Mouse (Mus musculus): ENCODE results near the gene Ctsf. TPM values are rescaled to one million over a fixed set of nuclear protein-coding genes. Genes with fewer than 3 reads are reported as not detected.
"Not testable (repeated sequence)": the region's sequence is repeated elsewhere in the genome, so short reads cannot be mapped to it uniquely, and the experiment has no call there.

The Ctsf gene
- polyA plus RNA-seq (2012; rRNA removed): 18.4 and 28.4 TPM in 2 replicates

DNA sequence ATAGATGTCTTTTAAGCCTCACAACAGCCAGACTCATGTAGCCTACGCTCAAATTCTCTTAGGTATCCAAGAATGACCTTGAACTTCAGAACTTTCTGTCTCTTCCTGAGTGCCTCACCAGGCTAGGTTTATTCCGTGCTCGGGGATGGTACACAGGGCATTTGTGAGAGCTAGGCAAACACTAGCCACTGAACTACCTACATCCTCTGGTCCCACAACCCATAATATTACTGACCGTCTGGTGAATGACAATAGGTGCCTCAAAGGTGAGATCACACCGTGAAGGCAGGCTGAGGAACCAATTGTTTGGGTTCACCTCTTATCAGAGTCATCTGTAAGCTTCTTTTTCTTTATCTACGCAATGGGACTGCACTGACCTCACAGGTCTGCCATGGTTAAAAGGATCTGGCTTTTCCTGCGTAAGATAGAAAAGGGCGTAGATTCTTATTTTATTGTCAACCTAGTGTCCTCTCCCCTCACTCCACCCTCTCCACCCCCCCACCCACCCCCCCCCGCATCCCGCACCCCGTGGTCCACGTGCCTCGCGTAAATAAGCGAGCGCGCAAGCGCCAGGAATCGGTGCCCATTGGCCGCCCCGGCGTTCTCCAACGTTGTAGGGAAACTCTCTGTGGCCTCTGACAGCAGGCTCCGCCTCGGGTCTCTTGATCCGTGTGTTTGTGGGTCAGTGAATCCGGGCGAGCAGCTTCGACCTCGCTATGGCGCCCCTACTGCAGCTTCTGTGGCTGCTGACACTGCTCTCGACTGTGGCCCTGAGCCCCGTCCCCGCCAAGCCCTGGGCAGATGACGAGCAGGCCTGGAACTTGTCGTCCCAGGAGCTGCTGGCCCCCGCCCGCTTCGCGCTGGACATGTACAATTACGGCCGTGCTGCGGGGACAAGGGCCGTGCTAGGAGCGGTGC is at the start of gene Ctsf:
Gene Ctsf (plus strand): TSS at position 579 of the 918 bp plus-strand sequence.
- Histone ChIP-seq H3K27me3 (ENCODE audit: control insufficient read depth, insufficient read depth, low read length) (no peaks in the 10 kb centered on the region), H3K4me3 (ENCODE audit: low read depth, low read length) (peak within 1 kb of the TSS; percentile 63), H3K36me3 (ENCODE audit: control insufficient read depth, insufficient read depth, low read length) (no peaks in the 10 kb centered on the region), H3K27ac (ENCODE audit: insufficient read depth, low read depth, low read length) (no peak within 1 kb of the TSS), H3K4me1 (ENCODE audit: control insufficient read depth, insufficient read depth, insufficient read length, low read length) (peaks cover 2% of the 10 kb centered on the region; the same call in 1 of the 2 replicates)
- WGBS: 2% methylated on average over 45 of the region's 45 CpGs
- TF ChIP-seq CTCF (IDR thresholded peaks at IDR 0.05; ENCODE audit: extremely low read depth, insufficient read length, insufficient replicate concordance, low read depth, low read length): no peak

DNA sequence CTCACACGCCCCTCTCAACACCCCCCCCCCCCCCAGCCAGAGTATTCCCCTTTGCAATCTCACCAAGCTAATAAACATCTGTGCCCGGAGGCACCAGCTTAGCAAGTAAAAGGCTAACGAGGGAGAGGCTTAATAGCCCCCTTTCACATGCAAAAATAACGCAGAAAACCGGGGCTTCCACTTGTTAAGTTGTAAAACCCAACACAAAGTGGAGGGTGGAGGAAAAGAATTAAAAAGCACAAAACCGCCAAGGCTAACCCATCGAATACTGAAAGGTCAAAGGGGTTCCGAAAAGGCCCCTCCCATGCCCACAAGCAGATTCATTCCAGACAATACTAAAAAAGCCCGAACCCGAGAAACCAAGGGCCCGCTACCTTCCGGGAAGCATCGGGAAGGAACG is 44.6 kb upstream of the Ctsf start:
- Histone ChIP-seq H3K4me1 (ENCODE audit: control insufficient read depth, insufficient read depth, insufficient read length, low read length) (peaks cover 8% of the 10 kb centered on the region; the same call in 1 of the 2 replicates), H3K27me3 (ENCODE audit: control insufficient read depth, insufficient read depth, low read length) (no peaks in the 10 kb centered on the region), H3K4me3 (ENCODE audit: low read depth, low read length) (peak overlapping the region; percentile 78), H3K36me3 (ENCODE audit: control insufficient read depth, insufficient read depth, low read length) (no peaks in the 10 kb centered on the region), H3K27ac (ENCODE audit: insufficient read depth, low read depth, low read length) (no peak overlapping the region)
- no peak for TF ChIP-seq CTCF (IDR thresholded peaks at IDR 0.05; ENCODE audit: extremely low read depth, insufficient read length, insufficient replicate concordance, low read depth, low read length)
- no peak for TF ChIP-seq POLR2A (IDR thresholded peaks at IDR 0.05; ENCODE audit: low read depth, low read length)
- under 1% methylated on average over 14 of the region's 14 CpGs for WGBS

DNA sequence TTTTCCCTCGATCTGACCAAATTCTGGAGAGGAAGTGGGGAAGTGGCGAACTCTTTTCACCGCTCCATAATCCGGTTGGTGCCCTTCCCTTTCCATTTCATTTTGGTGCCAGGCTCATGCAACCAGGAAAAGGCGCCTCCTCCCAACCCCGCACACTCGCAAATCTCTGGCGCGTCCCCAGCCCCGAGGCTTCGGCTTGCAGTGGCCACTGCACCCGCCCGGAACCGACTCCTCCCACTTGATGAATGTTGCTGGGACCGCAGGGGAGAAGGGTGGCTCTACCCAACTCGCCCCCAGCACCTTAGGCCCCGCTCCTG is 44.2 kb upstream of the Ctsf start:
- Histone ChIP-seq H3K4me3 (ENCODE audit: low read depth, low read length) (peak overlapping the region; percentile 78), H3K4me1 (ENCODE audit: control insufficient read depth, insufficient read depth, insufficient read length, low read length) (peaks cover 8% of the 10 kb centered on the region; the same call in 1 of the 2 replicates), H3K27me3 (ENCODE audit: control insufficient read depth, insufficient read depth, low read length) (no peaks in the 10 kb centered on the region), H3K27ac (ENCODE audit: insufficient read depth, low read depth, low read length) (peak overlapping the region; percentile 81), H3K36me3 (ENCODE audit: control insufficient read depth, insufficient read depth, low read length) (no peaks in the 10 kb centered on the region)
- WGBS: under 1% methylated on average over 17 of the region's 17 CpGs
- no peak for TF ChIP-seq CTCF (IDR thresholded peaks at IDR 0.05; ENCODE audit: extremely low read depth, insufficient read length, insufficient replicate concordance, low read depth, low read length)
- no peak for TF ChIP-seq POLR2A (IDR thresholded peaks at IDR 0.05; ENCODE audit: low read depth, low read length)

DNA sequence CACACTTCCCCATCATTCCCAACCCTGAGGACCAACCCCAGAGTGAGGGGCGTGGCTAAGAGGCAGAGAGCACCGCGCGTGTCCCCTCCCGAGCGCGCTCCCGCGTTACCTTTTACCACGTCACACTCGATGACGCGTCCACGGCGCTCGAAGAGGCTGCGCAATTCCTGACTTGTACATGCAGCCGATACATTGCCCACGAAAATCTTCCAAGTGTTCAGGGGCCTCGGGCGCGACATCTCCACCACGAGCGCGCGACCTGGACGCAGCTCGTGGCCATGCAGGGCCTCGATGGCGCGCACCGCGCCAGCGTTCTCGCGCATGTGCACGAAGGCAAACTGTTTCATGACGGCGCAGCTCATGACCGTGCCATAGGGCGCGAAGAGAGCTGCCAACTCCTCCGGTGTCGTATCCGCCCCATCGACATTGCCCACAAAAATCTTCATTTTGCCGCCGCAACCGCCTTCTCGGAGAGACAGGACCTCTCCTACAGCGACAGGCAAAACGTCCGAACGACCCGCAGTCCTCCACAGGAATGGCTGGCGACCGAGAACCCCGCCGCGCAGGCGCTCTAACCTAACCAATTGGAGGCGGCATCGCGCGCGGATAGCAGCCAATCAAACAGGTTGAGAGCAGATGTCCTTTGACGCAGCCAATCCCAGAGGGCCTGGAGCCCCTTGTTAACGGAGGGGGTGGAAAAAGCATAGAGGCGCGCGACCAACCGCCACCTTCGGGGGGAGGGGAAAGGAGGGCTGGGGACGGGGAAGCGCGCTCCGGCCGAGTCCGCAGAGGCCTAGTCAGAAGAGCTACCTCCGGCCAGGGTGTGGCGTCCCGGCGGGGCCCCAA is 43.6 kb upstream of the Ctsf start, which contains the start of the genes Gm21992 and Rbm14:
Gene Gm21992 (minus strand): TSS at position 550 of the 846 bp plus-strand sequence.
Gene Rbm14 (minus strand): TSS at position 572 of the 846 bp plus-strand sequence.
- TF ChIP-seq POLR2A (IDR thresholded peaks at IDR 0.05; ENCODE audit: low read depth, low read length): peak; percentile 93
- TF ChIP-seq CTCF (IDR thresholded peaks at IDR 0.05; ENCODE audit: extremely low read depth, insufficient read length, insufficient replicate concordance, low read depth, low read length): no peak
- Histone ChIP-seq H3K27me3 (ENCODE audit: control insufficient read depth, insufficient read depth, low read length) (no peaks in the 10 kb centered on the region), H3K4me1 (ENCODE audit: control insufficient read depth, insufficient read depth, insufficient read length, low read length) (peaks cover 8% of the 10 kb centered on the region; the same call in 1 of the 2 replicates), H3K27ac (ENCODE audit: insufficient read depth, low read depth, low read length) (peak within 1 kb of the TSS; percentile 84), H3K36me3 (ENCODE audit: control insufficient read depth, insufficient read depth, low read length) (no peaks in the 10 kb centered on the region), H3K4me3 (ENCODE audit: low read depth, low read length) (peak within 1 kb of the TSS; percentile 78)
- under 1% methylated on average over 83 of the region's 83 CpGs for WGBS

DNA sequence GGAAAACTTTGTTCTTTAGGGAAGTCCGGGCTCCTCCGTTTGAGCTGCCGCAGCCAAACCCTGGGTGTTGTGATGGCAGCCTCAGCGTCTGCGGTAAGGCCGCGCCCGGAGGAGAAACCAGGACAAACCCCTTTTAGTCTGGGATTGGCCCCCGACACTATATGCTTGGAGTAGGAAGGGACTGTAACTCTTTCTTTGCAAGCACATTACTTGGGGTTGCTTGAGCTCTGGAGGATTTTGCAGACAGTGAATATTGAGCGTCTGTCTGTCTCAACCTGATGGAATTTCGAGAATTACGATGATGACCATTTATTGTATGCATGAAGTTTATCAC is 43.1 kb upstream of the Ctsf start:
- under 1% methylated on average over 12 of the region's 12 CpGs for WGBS
- H3K4me3 ChIP-seq (ENCODE audit: low read depth, low read length): peak overlapping the region; percentile 62
- H3K27me3 ChIP-seq (ENCODE audit: control insufficient read depth, insufficient read depth, low read length): no peaks in the 10 kb centered on the region
- no peak for TF ChIP-seq CTCF (IDR thresholded peaks at IDR 0.05; ENCODE audit: extremely low read depth, insufficient read length, insufficient replicate concordance, low read depth, low read length)
- no peak; the same call in 1 of the 2 replicates for TF ChIP-seq POLR2A (IDR thresholded peaks at IDR 0.05; ENCODE audit: low read depth, low read length)
- H3K4me1 ChIP-seq (ENCODE audit: control insufficient read depth, insufficient read depth, insufficient read length, low read length): peaks cover 10% of the 10 kb centered on the region; the same call in 1 of the 2 replicates
- H3K27ac ChIP-seq (ENCODE audit: insufficient read depth, low read depth, low read length): peak overlapping the region; percentile 84
- no peaks in the 10 kb centered on the region for H3K36me3 ChIP-seq (ENCODE audit: control insufficient read depth, insufficient read depth, low read length)

DNA sequence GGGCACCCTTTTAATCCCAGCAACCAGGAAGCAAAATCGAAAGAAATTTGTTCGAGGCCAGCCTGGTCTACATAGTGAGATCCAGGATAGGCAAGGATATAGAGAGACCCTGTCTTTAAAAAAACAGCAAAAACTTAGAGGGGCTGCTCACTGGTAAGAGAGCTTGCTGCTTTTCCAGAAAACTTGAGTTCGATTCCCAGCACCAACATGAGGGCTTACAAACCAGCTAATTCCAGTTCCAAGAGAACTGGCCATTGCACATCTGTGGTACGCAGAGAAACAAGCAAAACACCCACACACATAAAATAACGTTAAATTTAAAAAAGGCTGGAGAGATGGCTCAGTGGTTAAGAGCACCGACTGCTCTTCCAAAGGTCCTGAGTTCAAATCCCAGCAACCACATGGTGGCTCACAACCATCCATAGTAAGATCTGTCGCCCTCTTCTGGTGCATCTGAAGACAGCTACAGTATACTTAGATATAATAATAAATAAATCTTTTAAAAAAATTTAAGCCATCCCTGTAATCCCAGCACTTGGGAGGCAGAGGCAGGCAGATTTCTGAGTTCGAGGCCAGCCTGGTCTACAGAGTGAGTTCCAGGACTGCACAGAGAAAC is 42.5 kb upstream of the Ctsf start:
- peaks cover 14% of the 10 kb centered on the region; the same call in 1 of the 2 replicates for H3K4me1 ChIP-seq (ENCODE audit: control insufficient read depth, insufficient read depth, insufficient read length, low read length)
- not testable (repeated sequence) for H3K36me3 ChIP-seq (ENCODE audit: control insufficient read depth, insufficient read depth, low read length); H3K4me3 ChIP-seq (ENCODE audit: low read depth, low read length); H3K27me3 ChIP-seq (ENCODE audit: control insufficient read depth, insufficient read depth, low read length)
- peak overlapping the region; percentile 84 for H3K27ac ChIP-seq (ENCODE audit: insufficient read depth, low read depth, low read length)
- WGBS: 61% methylated on average over 8 of the region's 8 CpGs
